Mouse (Mus musculus): ENCODE measurements around the gene Ptger4. TPM values are rescaled to one million over a fixed set of nuclear protein-coding genes. Genes with fewer than 3 reads are reported as not detected.

The Ptger4 gene
- total and polyA plus RNA-seq, 3 experiments: 4.4 to 6.5 (median 4.7) TPM

GRCm38 (mm10) chr15:5205222-5205621 lies 38.8 kb downstream of the Ptger4 start:
- Histone ChIP-seq H3K4me3 (replicated peaks in 1 of 3; ENCODE audit: low read depth in 2 of 3, low read length in 2 of 3, poor library complexity in 1 of 3) (no peak overlapping the region), H3K4me1 (ENCODE audit: control insufficient read depth in 1 of 2, insufficient read depth in 2 of 2) (0 out of 4 replicates have a peak, but pooled peaks cover 0 to 3% of the 10 kb centered on the region in 2 experiments), H3K79me2 (replicated peaks; ENCODE audit: control insufficient read depth, extremely low read depth, insufficient read depth, poor library complexity, severe bottlenecking) (peaks cover 2% of the 10 kb centered on the region; the same call in 1 of the 2 replicates), H3K9ac (ENCODE audit: insufficient read depth, low read depth) (no peak overlapping the region), H3K27me3 (replicated peaks) (no peaks in the 10 kb centered on the region), H3K9me3 (replicated peaks; ENCODE audit: low read length) (no peaks in the 10 kb centered on the region), H3K36me3 (replicated peaks in 1 of 2; ENCODE audit: control insufficient read depth in 1 of 2, insufficient read depth in 1 of 2, low read length in 1 of 2) (peaks cover 6 to 55% of the 10 kb centered on the region in 2 experiments), H3K27ac (ENCODE audit: insufficient read depth, low read depth) (no peak overlapping the region), H3K4me2 (ENCODE audit: insufficient read depth, low read depth, poor library complexity, severe bottlenecking) (no peak overlapping the region)
- DNase-seq (ENCODE audit: extremely low read depth): no peak
- TF ChIP-seq MAFK (IDR thresholded peaks at IDR 0.05; ENCODE audit: insufficient replicate concordance, low read length) (no peak), KAT2A (IDR thresholded peaks at IDR 0.05; ENCODE audit: insufficient replicate concordance, low read length) (no peak), BHLHE40 (IDR thresholded peaks at IDR 0.05; ENCODE audit: low read depth, low read length) (no peak), SMC3 (IDR thresholded peaks at IDR 0.05; ENCODE audit: low read depth, low read length) (no peak), NRF1 (IDR thresholded peaks at IDR 0.05; ENCODE audit: low read depth, low read length) (no peak), UBTF (IDR thresholded peaks at IDR 0.05; ENCODE audit: low read depth, low read length) (no peak), HCFC1 (IDR thresholded peaks at IDR 0.05; ENCODE audit: low read depth, low read length) (no peak), RCOR1 (conservative IDR thresholded peaks at IDR 0.05; ENCODE audit: low read depth, low read length) (no peak), SIN3A (IDR thresholded peaks at IDR 0.05; ENCODE audit: low read length) (no peak), E2F4 (IDR thresholded peaks at IDR 0.05; ENCODE audit: insufficient replicate concordance, low read depth, low read length) (no peak)
- in situ Hi-C loops (cut with MboI; ENCODE audit: low pct_ligation_motif_present, low pct_unique_long_range_greater_than_20kb, low sequenced_read_pairs): no loop called here
- dilution Hi-C loops (cut with MboI; ENCODE audit: extremely low pct_ligation_motif_present, extremely low pct_unique_long_range_greater_than_20kb, low sequenced_read_pairs): no loop called here

DNA sequence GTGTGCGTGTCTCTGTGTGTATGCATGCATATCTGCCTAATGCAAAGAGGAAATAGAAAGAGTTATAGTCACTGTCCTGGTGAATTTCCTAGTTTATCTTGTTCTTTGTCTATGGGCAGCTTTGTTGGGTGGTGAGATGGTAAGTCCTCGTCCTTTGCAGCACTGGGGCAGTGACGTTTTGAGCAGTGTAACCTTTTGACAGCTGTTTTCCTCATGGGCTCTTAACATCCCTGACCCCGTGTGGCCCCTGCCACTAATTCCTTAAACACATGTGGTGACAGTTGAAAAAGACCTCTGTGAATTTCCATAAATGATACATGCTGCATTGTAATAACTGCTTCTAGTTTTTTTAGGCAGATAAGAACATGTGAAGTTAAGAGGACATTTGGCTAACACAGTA lies 47.3 kb downstream of the Ptger4 start:
- Histone ChIP-seq H3K27ac (ENCODE audit: insufficient read depth, low read depth) (no peak overlapping the region), H3K27me3 (replicated peaks) (no peaks in the 10 kb centered on the region), H3K36me3 (replicated peaks in 1 of 2; ENCODE audit: control insufficient read depth in 1 of 2, insufficient read depth in 1 of 2, low read length in 1 of 2) (peaks cover 20 to 86% of the 10 kb centered on the region in 2 experiments), H3K9me3 (replicated peaks; ENCODE audit: low read length) (no peaks in the 10 kb centered on the region), H3K79me2 (replicated peaks; ENCODE audit: control insufficient read depth, extremely low read depth, insufficient read depth, poor library complexity, severe bottlenecking) (peaks cover 14% of the 10 kb centered on the region), H3K4me2 (ENCODE audit: insufficient read depth, low read depth, poor library complexity, severe bottlenecking) (no peak overlapping the region), H3K4me3 (replicated peaks in 1 of 3; ENCODE audit: low read depth in 2 of 3, low read length in 2 of 3, poor library complexity in 1 of 3) (no peak overlapping the region), H3K9ac (ENCODE audit: insufficient read depth, low read depth) (no peak overlapping the region), H3K4me1 (ENCODE audit: control insufficient read depth in 1 of 2, insufficient read depth in 2 of 2) (peaks cover 0 to 9% of the 10 kb centered on the region in 2 experiments; a peak in 2 of 4 replicates)
- no peak for TF ChIP-seq NELFE (IDR thresholded peaks at IDR 0.05; ENCODE audit: low read depth, low read length)
- no peak for TF ChIP-seq SIN3A (IDR thresholded peaks at IDR 0.05; ENCODE audit: low read length)
- TF ChIP-seq BHLHE40 (IDR thresholded peaks at IDR 0.05; ENCODE audit: low read depth, low read length): no peak
- TF ChIP-seq PAX5 (IDR thresholded peaks at IDR 0.05; ENCODE audit: low read length): no peak
- no peak for TF ChIP-seq E2F4 (IDR thresholded peaks at IDR 0.05; ENCODE audit: insufficient replicate concordance, low read depth, low read length)
- TF ChIP-seq SMC3 (IDR thresholded peaks at IDR 0.05; ENCODE audit: low read depth, low read length): no peak
- TF ChIP-seq GABPA (IDR thresholded peaks at IDR 0.05; ENCODE audit: insufficient replicate concordance, low read depth, low read length): no peak
- no peak for TF ChIP-seq ELF1 (IDR thresholded peaks at IDR 0.05; ENCODE audit: low read depth, low read length)
- no peak for TF ChIP-seq JUN (IDR thresholded peaks at IDR 0.05; ENCODE audit: insufficient read depth, low read depth, low read length)
- TF ChIP-seq MAZ (IDR thresholded peaks at IDR 0.05; ENCODE audit: low read depth, low read length): no peak
- TF ChIP-seq HCFC1 (IDR thresholded peaks at IDR 0.05; ENCODE audit: low read depth, low read length): no peak
- TF ChIP-seq EP300 (IDR thresholded peaks at IDR 0.05; ENCODE audit: low read length): no peak
- TF ChIP-seq RCOR1 (conservative IDR thresholded peaks at IDR 0.05; ENCODE audit: low read depth, low read length): no peak
- TF ChIP-seq POLR2A (IDR thresholded peaks at IDR 0.05; ENCODE audit: low read depth, low read length): no peak
- TF ChIP-seq MAX (IDR thresholded peaks at IDR 0.05; ENCODE audit: low read length): no peak
- in situ Hi-C loops (cut with MboI; ENCODE audit: low pct_ligation_motif_present, low pct_unique_long_range_greater_than_20kb, low sequenced_read_pairs): no loop called here
- dilution Hi-C loops (cut with MboI; ENCODE audit: extremely low pct_ligation_motif_present, extremely low pct_unique_long_range_greater_than_20kb, low sequenced_read_pairs): no loop called here
- DNase-seq (ENCODE audit: extremely low read depth): no peak
